Mouse (Mus musculus) telencephalon, adult 2 months (tissue): ENCODE measurements around the gene Arhgap17.

Source experiments
- DNase-seq: peaks from one replicate; pipeline ENCODE4 v3.0.0-alpha.2; 2011; ENCODE audit warnings: low read depth, low spot score

The Arhgap17 gene

GRCm38 (mm10) chr7:123368778-123369746, 653 bp downstream of the Arhgap17 start:
- DNase-seq: no peak

GRCm38 (mm10) chr7:123368187-123368586, 1.5 kb downstream of the Arhgap17 start:
- DNase-seq: no peak

- peak; percentile 79 for DNase-seq
Measured at GRCm38 (mm10) chr7:123367218-123368150, 2.2 kb downstream of the Arhgap17 start.

GRCm38 (mm10) chr7:123366806-123367205, 2.9 kb downstream of the Arhgap17 start:
- DNase-seq: no peak

- DNase-seq: no peak
Measured at GRCm38 (mm10) chr7:123365876-123366741, 3.6 kb downstream of the Arhgap17 start.

- DNase-seq: peak; percentile 89
Measured at GRCm38 (mm10) chr7:123363971-123364370, 5.7 kb downstream of the Arhgap17 start.

- DNase-seq: no peak
Measured at GRCm38 (mm10) chr7:123362806-123363205, 6.9 kb downstream of the Arhgap17 start.

GRCm38 (mm10) chr7:123361229-123361980, 8.3 kb downstream of the Arhgap17 start:
- DNase-seq: no peak

GRCm38 (mm10) chr7:123360185-123360584, 9.5 kb downstream of the Arhgap17 start:
- DNase-seq: no peak

GRCm38 (mm10) chr7:123359101-123359500, 10.6 kb downstream of the Arhgap17 start:
- no peak for DNase-seq

GRCm38 (mm10) chr7:123356158-123356557, 13.6 kb downstream of the Arhgap17 start:
- DNase-seq: no peak

GRCm38 (mm10) chr7:123354851-123355250, 14.9 kb downstream of the Arhgap17 start:
- DNase-seq: no peak

GRCm38 (mm10) chr7:123354392-123354791, 15.3 kb downstream of the Arhgap17 start:
- DNase-seq: no peak

GRCm38 (mm10) chr7:123353879-123354278, 15.8 kb downstream of the Arhgap17 start:
- no peak for DNase-seq

- DNase-seq: no peak
Measured at GRCm38 (mm10) chr7:123353081-123353480, 16.6 kb downstream of the Arhgap17 start.

- DNase-seq: no peak
Measured at GRCm38 (mm10) chr7:123350243-123350642, 19.5 kb downstream of the Arhgap17 start.

GRCm38 (mm10) chr7:123349813-123350212, 19.9 kb downstream of the Arhgap17 start:
- DNase-seq: no peak

GRCm38 (mm10) chr7:123346631-123347290, 23.0 kb downstream of the Arhgap17 start:
- no peak for DNase-seq

- DNase-seq: no peak
Measured at GRCm38 (mm10) chr7:123345041-123345544, 24.6 kb downstream of the Arhgap17 start.
